Mouse (Mus musculus) heart, postnatal 0 days (tissue): ENCODE results near the gene Arhgap24. TPM values are rescaled to one million over a fixed set of nuclear protein-coding genes. Genes with fewer than 3 reads are reported as not detected.
"Not testable (repeated sequence)": the region's sequence is repeated elsewhere in the genome, so short reads cannot be mapped to it uniquely, and the experiment has no call there.

Experiments
- ATAC-seq: fragments of 200-750 bp; cut with Nextera tagmentation; 2 replicates; pipeline ENCODE4 v1.8.0; 2017; ENCODE audit warnings: low read depth, moderate number of reproducible peaks, moderate library complexity; ENCODE audit not compliant: insufficient read depth
- DNase-seq: peaks from one replicate; pipeline ENCODE4 v3.0.0-alpha.2; 2016; ENCODE audit warnings: low spot score
- H3K27ac ChIP-seq: fragments of 300-500 bp; sonication (generic); 2 replicates; pipeline ENCODE4 v1.5.1; 2014; ENCODE audit warnings: low read depth, mild to moderate bottlenecking
- H3K27me3 ChIP-seq: fragments of 300-500 bp; sonication (generic); 2 replicates; pipeline ENCODE4 v1.6.1; 2014; ENCODE audit warnings: low read length, mixed read lengths; ENCODE audit not compliant: control insufficient read depth, insufficient read depth
- H3K36me3 ChIP-seq: fragments of 300-500 bp; sonication (generic); replicated peaks from 2 replicates; pipeline ENCODE4 v1.6.1; 2014; ENCODE audit warnings: low read length, mixed read lengths; ENCODE audit not compliant: control insufficient read depth, insufficient read depth
- H3K4me1 ChIP-seq: fragments of 300-500 bp; sonication (generic); 2 replicates; pipeline ENCODE4 v1.6.1; 2014; ENCODE audit warnings: antibody characterized with exemption; ENCODE audit not compliant: control insufficient read depth, insufficient read depth
- H3K4me2 ChIP-seq: fragments of 300-500 bp; sonication (generic); 2 replicates; pipeline ENCODE4 v1.6.1; 2014; ENCODE audit warnings: low read depth, mild to moderate bottlenecking, low read length, moderate library complexity
- H3K4me3 ChIP-seq: fragments of 300-500 bp; sonication (generic); 2 replicates; pipeline ENCODE4 v1.5.1; 2014; ENCODE audit warnings: low read depth, low read length
- H3K9ac ChIP-seq: fragments of 300-500 bp; sonication (generic); replicated peaks from 2 replicates; pipeline ENCODE4 v1.6.1; 2014; ENCODE audit warnings: low read depth, low read length, mixed read lengths
- H3K9me3 ChIP-seq: fragments of 300-500 bp; sonication (generic); replicated peaks from 2 replicates; pipeline ENCODE4 v1.6.1; 2016; ENCODE audit warnings: low read length; ENCODE audit not compliant: control insufficient read depth
- CTCF ChIP-seq: IDR thresholded peaks from 2 replicates; pipeline ENCODE4 v1.5.1; 2016; ENCODE audit warnings: antibody characterized with exemption, control low read depth, low read depth
- EP300 ChIP-seq: IDR thresholded peaks from 2 replicates; pipeline ENCODE4 v1.6.1; 2016; ENCODE audit warnings: antibody characterized with exemption, low read depth
- WGBS: fragments of 180-500 bp; shearing (Covaris S2); extraction: QIAGEN DNeasy Blood & Tissue Kit; methylation state at CpG from one replicate; pipeline ENCODE4 v1.1.7; 2014; 5-methylcytosine and 5-hydroxymethylcytosine counted together
- polyA plus RNA-seq: library from polyadenylated mRNA; unstranded; fragments of >200 nt; fragmentation: Nextera tagmentation; extraction: Ambion mirVana; gene quantifications from 2 replicates; pipeline ENCODE4 v1.2.1, GENCODE M21; 2015
- total RNA-seq: library from RNA; depleted of rRNA; stranded (reverse); fragments of >200 nt; gene quantifications from 2 replicates; pipeline ENCODE4 v1.2.3, GENCODE M21; 2014; ENCODE audit warnings: low replicate concordance

The Arhgap24 gene
- total and polyA plus RNA-seq, 2 experiments from 2014 or later, result 13.0 to 13.4 TPM

DNA sequence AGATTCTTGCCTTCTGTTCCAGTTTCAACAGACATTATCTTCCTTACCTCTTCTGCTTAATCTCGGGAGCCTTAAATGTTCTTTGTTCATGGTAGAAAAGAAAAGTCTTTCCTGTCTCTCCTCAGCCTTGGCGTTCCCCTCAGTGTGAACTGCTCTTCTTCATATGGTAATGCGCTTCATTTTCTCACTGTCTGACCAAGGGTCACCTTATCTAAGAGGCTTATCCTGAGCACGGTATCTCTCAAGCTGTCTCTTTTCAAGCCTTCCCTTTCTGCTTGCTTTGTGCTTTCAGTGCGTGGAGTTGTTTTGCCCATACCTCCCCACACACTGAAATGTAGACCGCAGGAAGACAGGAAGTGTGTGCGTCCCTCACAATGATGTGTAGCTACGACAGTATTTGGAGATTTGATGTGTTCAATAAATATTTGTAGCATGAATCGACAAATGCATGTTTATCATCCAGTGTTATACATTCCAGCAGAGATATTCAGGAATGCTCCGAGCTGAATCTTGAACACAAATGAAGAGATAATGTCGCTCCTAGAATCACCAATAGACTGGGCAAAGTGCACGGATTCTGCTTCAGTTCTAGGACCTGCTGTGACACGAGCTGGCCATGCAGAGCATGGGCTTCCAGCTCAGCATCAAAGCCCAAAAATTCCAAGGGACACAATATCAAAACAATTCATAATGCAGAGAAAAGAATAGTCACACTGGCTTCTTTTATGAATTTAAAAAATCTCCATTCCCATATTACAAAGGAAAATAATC is 424.4 kb downstream of the Arhgap24 start:
- H3K9me3 ChIP-seq, result no peaks in the 10 kb centered on the region
- ATAC-seq, result no peak
- TF ChIP-seq EP300, result no peak
- TF ChIP-seq CTCF, result no peak
- no peaks in the 10 kb centered on the region for H3K27me3 ChIP-seq
- no peaks in the 10 kb centered on the region for H3K4me1 ChIP-seq
- no peak for DNase-seq
- H3K4me3 ChIP-seq, result no peak overlapping the region
- H3K4me2 ChIP-seq, result no peak overlapping the region
- H3K27ac ChIP-seq, result no peak overlapping the region
- WGBS, result 25% methylated on average over 13 of the region's 13 CpGs
- no peak overlapping the region for H3K9ac ChIP-seq
- no peaks in the 10 kb centered on the region for H3K36me3 ChIP-seq

DNA sequence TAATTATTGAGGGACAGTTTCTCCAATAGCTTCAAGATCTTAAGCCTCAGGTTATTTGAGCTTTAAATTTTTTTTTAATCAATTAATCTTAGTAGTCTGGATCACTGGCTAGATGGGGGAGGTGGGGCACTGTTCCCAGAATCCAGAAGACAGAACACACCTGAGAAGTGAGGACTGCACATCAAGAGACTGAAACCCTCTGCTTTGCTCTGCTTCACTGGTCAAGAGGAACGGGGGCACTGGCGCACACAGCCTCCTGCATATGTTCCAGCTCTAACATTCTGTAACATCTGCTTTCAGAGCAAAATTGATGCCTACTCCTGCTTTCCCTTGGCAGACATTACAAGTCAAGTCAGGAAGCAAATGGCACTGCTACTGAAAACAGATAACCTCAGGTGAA is 439.0 kb downstream of the Arhgap24 start:
- Histone ChIP-seq H3K36me3 (no peaks in the 10 kb centered on the region), H3K9ac (no peak overlapping the region), H3K27ac (no peak overlapping the region), H3K9me3 (no peaks in the 10 kb centered on the region), H3K27me3 (no peaks in the 10 kb centered on the region), H3K4me3 (no peak overlapping the region), H3K4me2 (no peak overlapping the region), H3K4me1 (no peaks in the 10 kb centered on the region)
- DNase-seq (no peak), ATAC-seq (no peak)
- TF ChIP-seq CTCF, result no peak
- no peak for TF ChIP-seq EP300
- 86% methylated on average over 2 of the region's 2 CpGs for WGBS

DNA sequence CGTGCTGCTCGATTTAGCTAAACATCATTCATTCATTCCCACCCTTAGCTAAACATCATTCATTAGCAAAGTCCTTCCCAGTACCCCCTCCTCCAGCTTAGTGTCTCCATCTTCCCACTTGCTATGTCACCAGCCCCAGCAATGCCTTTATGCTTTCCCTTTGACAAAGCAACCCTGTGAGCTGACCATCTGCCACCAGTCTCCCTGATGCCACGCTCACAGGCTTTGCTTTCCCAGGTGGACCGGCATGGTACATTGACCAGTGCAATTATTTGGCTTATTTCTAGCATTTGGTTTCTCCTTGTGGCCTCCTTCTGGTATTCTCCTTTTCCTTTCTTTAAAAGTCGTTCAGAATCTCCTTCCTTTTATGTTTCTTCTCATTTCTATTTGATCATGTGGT is 445.6 kb downstream of the Arhgap24 start:
- no peak for ATAC-seq
- no peak for TF ChIP-seq EP300
- no peak for TF ChIP-seq CTCF

DNA sequence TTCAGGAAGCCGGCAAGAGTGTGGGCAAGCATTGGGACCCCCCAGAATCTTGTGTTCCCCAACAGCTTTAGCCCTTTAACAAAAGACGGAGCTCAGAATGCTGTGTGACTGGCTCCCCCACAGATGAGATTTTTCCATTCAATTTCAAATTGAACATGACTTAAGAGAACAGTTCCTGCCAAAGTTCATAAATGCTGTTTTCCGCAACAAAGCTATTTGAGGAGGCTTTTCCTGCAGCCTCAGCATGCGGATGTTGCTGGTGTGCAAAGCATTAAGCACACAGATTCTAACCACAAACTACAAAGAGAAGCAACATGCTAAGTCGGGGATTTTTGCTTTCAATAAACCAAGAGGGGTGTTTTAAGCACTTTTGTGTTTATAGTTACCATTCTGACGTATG is 449.0 kb downstream of the Arhgap24 start:
- no peaks in the 10 kb centered on the region for H3K4me1 ChIP-seq
- H3K9ac ChIP-seq, result no peak overlapping the region
- no peak for DNase-seq
- H3K36me3 ChIP-seq, result no peaks in the 10 kb centered on the region
- WGBS, result 60% methylated on average over 6 of the region's 6 CpGs
- H3K27ac ChIP-seq, result no peak overlapping the region
- H3K9me3 ChIP-seq, result no peaks in the 10 kb centered on the region
- no peak overlapping the region for H3K4me3 ChIP-seq
- ATAC-seq, result no peak
- H3K27me3 ChIP-seq, result no peaks in the 10 kb centered on the region
- TF ChIP-seq CTCF (no peak), EP300 (no peak)
- no peak overlapping the region for H3K4me2 ChIP-seq

More for the DNA sequence above, 445.6 kb downstream of the Arhgap24 start:
- Histone ChIP-seq H3K36me3 (no peaks in the 10 kb centered on the region), H3K4me1 (no peaks in the 10 kb centered on the region), H3K4me3 (no peak overlapping the region), H3K9me3 (no peaks in the 10 kb centered on the region), H3K4me2 (no peak overlapping the region), H3K27me3 (no peaks in the 10 kb centered on the region), H3K27ac (no peak overlapping the region), H3K9ac (no peak overlapping the region)
- DNase-seq, result no peak
- 83% methylated on average over 5 of the region's 5 CpGs for WGBS

DNA sequence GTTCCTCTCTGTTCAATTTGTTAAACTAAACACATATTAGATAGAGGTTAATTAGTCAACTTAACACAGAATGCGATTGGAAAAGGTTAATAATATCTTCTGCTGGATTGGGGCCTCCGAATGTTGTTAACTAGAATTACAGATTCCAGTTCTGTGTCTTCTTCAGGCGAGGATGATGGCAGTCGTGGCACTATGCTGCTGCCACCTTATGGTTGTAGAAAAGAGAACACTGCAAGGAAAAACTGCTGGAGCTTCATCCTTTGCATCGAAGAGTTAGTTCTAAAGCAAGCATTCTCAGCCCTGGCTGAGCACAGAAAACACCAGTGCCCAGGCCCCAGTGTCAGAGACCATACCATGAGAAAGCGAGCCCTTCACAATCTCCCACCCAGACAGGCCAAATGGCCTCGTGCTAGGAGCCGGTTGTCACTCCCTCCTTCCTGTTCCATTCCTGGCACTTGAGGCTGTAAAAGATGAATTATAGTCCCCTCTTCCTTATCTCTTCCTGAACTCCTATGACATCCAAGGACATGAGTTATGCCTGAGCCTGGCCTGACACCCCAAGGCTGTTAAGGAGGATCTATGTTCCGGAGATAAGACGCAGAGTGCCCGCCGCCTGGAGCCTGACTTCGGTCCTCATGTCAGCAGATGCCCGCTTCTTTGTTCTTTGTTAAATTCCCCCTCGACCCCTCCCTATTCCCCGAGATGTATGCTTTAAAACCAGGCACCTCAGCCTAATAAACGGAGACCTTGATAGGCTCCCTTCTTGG is 462.9 kb downstream of the Arhgap24 start:
- peak; percentile 12; the same call in 1 of the 2 replicates for TF ChIP-seq CTCF
- H3K9me3 ChIP-seq, H3K27ac ChIP-seq, DNase-seq, H3K4me1 ChIP-seq, H3K9ac ChIP-seq, H3K27me3 ChIP-seq, H3K4me2 ChIP-seq, ATAC-seq, H3K36me3 ChIP-seq, H3K4me3 ChIP-seq: not testable (repeated sequence)
- 67% methylated on average over 17 of the region's 17 CpGs for WGBS
